Mouse (Mus musculus) MN1 (cell line): ENCODE results near the gene Smarca2.

Experiments used
- DNase-seq: peaks from one replicate; pipeline ENCODE4 v3.0.0-alpha.2; 2016; ENCODE audit warnings: low spot score

Gene Smarca2

GRCm38 (mm10) chr19:26776066-26777025, 171.5 kb downstream of the Smarca2 start:
- no peak for DNase-seq

GRCm38 (mm10) chr19:26778199-26778598, 173.3 kb downstream of the Smarca2 start:
- no peak for DNase-seq

- no peak for DNase-seq
These were observed 176.4 kb downstream of the Smarca2 start for GRCm38 (mm10) chr19:26781209-26781608.

- no peak for DNase-seq
These were observed 183.6 kb downstream of the Smarca2 start for GRCm38 (mm10) chr19:26788446-26788845.

- no peak for DNase-seq
These were observed 185.8 kb downstream of the Smarca2 start for GRCm38 (mm10) chr19:26790386-26791346.

GRCm38 (mm10) chr19:26794315-26794714, 189.5 kb downstream of the Smarca2 start:
- DNase-seq = no peak

GRCm38 (mm10) chr19:26796006-26796405, 191.2 kb downstream of the Smarca2 start:
- no peak for DNase-seq

- no peak for DNase-seq
These were observed 199.6 kb downstream of the Smarca2 start for GRCm38 (mm10) chr19:26804401-26804800.

- no peak for DNase-seq
These were observed 209.8 kb downstream of the Smarca2 start for GRCm38 (mm10) chr19:26814629-26815028.

- DNase-seq = no peak
These were observed 213.1 kb downstream of the Smarca2 start for GRCm38 (mm10) chr19:26817901-26818300.
